Mouse (Mus musculus): Measurements from ENCODE around the gene Tgfbr1.

GRCm38 (mm10) chr4:47430557-47430956 is 77.5 kb downstream of the Tgfbr1 start:
- TF ChIP-seq GATA1 (IDR thresholded peaks at IDR 0.05; ENCODE audit: borderline replicate concordance, low read length) (no peak), FLI1 (IDR thresholded peaks at IDR 0.05; ENCODE audit: low read length) (no peak)
